Mouse (Mus musculus): ENCODE data around the gene Plxna1. TPM values are rescaled to one million over a fixed set of nuclear protein-coding genes. Genes with fewer than 3 reads are reported as not detected.

The Plxna1 gene
- polyA plus RNA-seq, 1 experiment, result 42.8 TPM

GRCm38 (mm10) chr6:89311518-89311917 lies 50.9 kb downstream of the Plxna1 start:
- no peak overlapping the region for H3K27ac ChIP-seq (ENCODE audit: insufficient read depth, low read length)
- no peaks in the 10 kb centered on the region for H3K4me1 ChIP-seq (ENCODE audit: control insufficient read depth, insufficient read depth, low read length)
- H3K4me3 ChIP-seq (ENCODE audit: insufficient read depth, low read length), result no peak overlapping the region
- TF ChIP-seq POLR2A (IDR thresholded peaks at IDR 0.05; ENCODE audit: extremely low read depth, insufficient read depth, low read length), result no peak
- TF ChIP-seq CTCF (IDR thresholded peaks at IDR 0.05; ENCODE audit: extremely low read depth, insufficient read depth, low read length), result no peak

- Histone ChIP-seq H3K27ac (ENCODE audit: insufficient read depth, low read length) (no peak overlapping the region), H3K4me1 (ENCODE audit: control insufficient read depth, insufficient read depth, low read length) (no peaks in the 10 kb centered on the region), H3K4me3 (ENCODE audit: insufficient read depth, low read length) (no peak overlapping the region)
- TF ChIP-seq POLR2A (IDR thresholded peaks at IDR 0.05; ENCODE audit: extremely low read depth, insufficient read depth, low read length), result no peak
- TF ChIP-seq CTCF (IDR thresholded peaks at IDR 0.05; ENCODE audit: extremely low read depth, insufficient read depth, low read length), result no peak
Measured at GRCm38 (mm10) chr6:89310236-89310635, 52.2 kb downstream of the Plxna1 start.

GRCm38 (mm10) chr6:89308213-89308973 lies 54.0 kb downstream of the Plxna1 start:
- TF ChIP-seq POLR2A (IDR thresholded peaks at IDR 0.05; ENCODE audit: extremely low read depth, insufficient read depth, low read length) (no peak), CTCF (IDR thresholded peaks at IDR 0.05; ENCODE audit: extremely low read depth, insufficient read depth, low read length) (no peak)
- Histone ChIP-seq H3K4me3 (ENCODE audit: insufficient read depth, low read length) (no peak overlapping the region), H3K27ac (ENCODE audit: insufficient read depth, low read length) (no peak overlapping the region), H3K4me1 (ENCODE audit: control insufficient read depth, insufficient read depth, low read length) (peaks cover 7% of the 10 kb centered on the region; the same call in 1 of the 2 replicates)

- Histone ChIP-seq H3K4me3 (ENCODE audit: insufficient read depth, low read length) (no peak overlapping the region), H3K4me1 (ENCODE audit: control insufficient read depth, insufficient read depth, low read length) (peaks cover 7% of the 10 kb centered on the region; the same call in 1 of the 2 replicates), H3K27ac (ENCODE audit: insufficient read depth, low read length) (no peak overlapping the region)
- TF ChIP-seq CTCF (IDR thresholded peaks at IDR 0.05; ENCODE audit: extremely low read depth, insufficient read depth, low read length), result no peak
- no peak for TF ChIP-seq POLR2A (IDR thresholded peaks at IDR 0.05; ENCODE audit: extremely low read depth, insufficient read depth, low read length)
Measured at GRCm38 (mm10) chr6:89304375-89305058, 57.9 kb downstream of the Plxna1 start.

GRCm38 (mm10) chr6:89299818-89300217 lies 62.6 kb downstream of the Plxna1 start:
- TF ChIP-seq CTCF (IDR thresholded peaks at IDR 0.05; ENCODE audit: extremely low read depth, insufficient read depth, low read length) (no peak), POLR2A (IDR thresholded peaks at IDR 0.05; ENCODE audit: extremely low read depth, insufficient read depth, low read length) (no peak)
- no peak overlapping the region for H3K27ac ChIP-seq (ENCODE audit: insufficient read depth, low read length)
- no peak overlapping the region for H3K4me3 ChIP-seq (ENCODE audit: insufficient read depth, low read length)
- H3K4me1 ChIP-seq (ENCODE audit: control insufficient read depth, insufficient read depth, low read length), result peaks cover 7% of the 10 kb centered on the region; the same call in 1 of the 2 replicates

GRCm38 (mm10) chr6:89296909-89297695 lies 65.3 kb downstream of the Plxna1 start:
- H3K27ac ChIP-seq (ENCODE audit: insufficient read depth, low read length), result no peak overlapping the region
- TF ChIP-seq POLR2A (IDR thresholded peaks at IDR 0.05; ENCODE audit: extremely low read depth, insufficient read depth, low read length) (no peak), CTCF (IDR thresholded peaks at IDR 0.05; ENCODE audit: extremely low read depth, insufficient read depth, low read length) (no peak)
- no peak overlapping the region for H3K4me3 ChIP-seq (ENCODE audit: insufficient read depth, low read length)
- no peaks in the 10 kb centered on the region for H3K4me1 ChIP-seq (ENCODE audit: control insufficient read depth, insufficient read depth, low read length)

GRCm38 (mm10) chr6:89296001-89296709 lies 66.3 kb downstream of the Plxna1 start:
- Histone ChIP-seq H3K4me3 (ENCODE audit: insufficient read depth, low read length) (no peak overlapping the region), H3K27ac (ENCODE audit: insufficient read depth, low read length) (no peak overlapping the region), H3K4me1 (ENCODE audit: control insufficient read depth, insufficient read depth, low read length) (no peaks in the 10 kb centered on the region)
- TF ChIP-seq POLR2A (IDR thresholded peaks at IDR 0.05; ENCODE audit: extremely low read depth, insufficient read depth, low read length) (no peak), CTCF (IDR thresholded peaks at IDR 0.05; ENCODE audit: extremely low read depth, insufficient read depth, low read length) (no peak)

GRCm38 (mm10) chr6:89294621-89295020 lies 67.8 kb downstream of the Plxna1 start:
- TF ChIP-seq CTCF (IDR thresholded peaks at IDR 0.05; ENCODE audit: extremely low read depth, insufficient read depth, low read length) (no peak), POLR2A (IDR thresholded peaks at IDR 0.05; ENCODE audit: extremely low read depth, insufficient read depth, low read length) (no peak)
- H3K27ac ChIP-seq (ENCODE audit: insufficient read depth, low read length), result no peak overlapping the region
- no peak overlapping the region for H3K4me3 ChIP-seq (ENCODE audit: insufficient read depth, low read length)
- no peaks in the 10 kb centered on the region for H3K4me1 ChIP-seq (ENCODE audit: control insufficient read depth, insufficient read depth, low read length)

- TF ChIP-seq CTCF (IDR thresholded peaks at IDR 0.05; ENCODE audit: extremely low read depth, insufficient read depth, low read length), result no peak
- TF ChIP-seq POLR2A (IDR thresholded peaks at IDR 0.05; ENCODE audit: extremely low read depth, insufficient read depth, low read length), result no peak
- no peak overlapping the region for H3K4me3 ChIP-seq (ENCODE audit: insufficient read depth, low read length)
- H3K27ac ChIP-seq (ENCODE audit: insufficient read depth, low read length), result no peak overlapping the region
- H3K4me1 ChIP-seq (ENCODE audit: control insufficient read depth, insufficient read depth, low read length), result peaks cover 3% of the 10 kb centered on the region; the same call in 1 of the 2 replicates
Measured at GRCm38 (mm10) chr6:89291494-89291893, 70.9 kb downstream of the Plxna1 start.
